Mouse (Mus musculus) kidney, postnatal 10 days (tissue): ENCODE results near the gene Fxyd1.

ENCODE experiments used
- DNase-seq: peaks from one replicate; pipeline ENCODE4 v3.0.0; 2021; ENCODE audit warnings: mixed read lengths

The Fxyd1 gene

DNA sequence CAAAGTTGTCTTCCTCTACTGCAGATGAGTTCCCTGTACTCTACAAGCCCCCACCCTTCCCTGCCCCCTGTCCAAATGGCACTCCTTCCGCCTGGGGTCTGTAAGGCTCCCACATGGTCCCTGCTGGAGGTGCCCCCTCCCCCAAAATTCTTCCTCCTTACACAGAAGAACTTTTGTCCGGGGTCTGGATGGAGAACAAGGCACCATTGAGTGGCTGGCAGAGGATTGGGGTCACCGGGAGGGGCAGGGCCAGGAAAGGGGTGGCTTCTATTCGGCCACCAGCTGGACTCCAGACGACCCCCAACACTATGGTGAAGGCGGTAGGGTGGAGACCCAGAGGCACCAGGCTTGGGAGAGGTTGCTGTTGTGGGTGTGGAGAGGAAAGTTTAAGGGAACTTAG lies 20.5 kb upstream of the Fxyd1 start:
- DNase-seq, result no peak

DNA sequence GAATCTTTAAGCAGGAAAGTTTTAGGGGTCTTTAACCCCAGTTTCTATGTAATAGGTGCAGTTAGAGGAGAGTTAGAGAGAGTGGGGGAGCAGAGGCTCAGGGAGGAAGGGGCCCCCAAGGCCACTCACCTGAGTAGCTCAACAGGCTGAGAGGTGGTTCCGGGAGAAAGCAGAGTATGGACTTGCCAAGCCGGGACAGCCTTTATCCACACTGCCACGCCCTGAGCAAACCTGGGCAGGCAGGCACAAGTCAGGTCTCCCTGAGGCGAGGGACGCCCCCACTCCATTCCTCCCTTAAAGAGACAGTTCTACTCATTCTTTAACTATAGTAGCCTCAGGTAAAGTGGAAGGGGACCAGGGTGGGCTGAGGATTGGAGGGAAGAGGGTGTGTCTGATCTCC lies 19.5 kb upstream of the Fxyd1 start, which contains the start of gene Fxyd3:
Fxyd3 (minus strand) TSS at position 213 of the 400 bp plus-strand sequence.
- no peak for DNase-seq

DNA sequence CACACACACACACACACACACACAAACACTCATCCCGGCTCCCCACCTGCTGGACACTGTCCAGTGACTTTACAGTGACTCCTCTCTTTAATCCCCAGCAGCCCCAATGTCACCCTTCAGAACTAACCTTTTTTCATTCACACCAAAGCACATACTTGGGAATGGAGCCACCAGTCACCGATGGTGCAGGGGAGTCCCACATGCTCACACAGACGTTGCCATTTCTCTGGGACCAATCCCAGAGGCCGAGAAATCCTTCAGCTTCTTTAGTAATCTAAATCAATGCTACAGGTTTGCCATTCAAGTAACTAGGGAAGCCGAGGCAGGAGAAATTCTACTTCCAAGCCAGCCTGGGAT lies 17.7 kb upstream of the Fxyd1 start:
- DNase-seq, result no peak

DNA sequence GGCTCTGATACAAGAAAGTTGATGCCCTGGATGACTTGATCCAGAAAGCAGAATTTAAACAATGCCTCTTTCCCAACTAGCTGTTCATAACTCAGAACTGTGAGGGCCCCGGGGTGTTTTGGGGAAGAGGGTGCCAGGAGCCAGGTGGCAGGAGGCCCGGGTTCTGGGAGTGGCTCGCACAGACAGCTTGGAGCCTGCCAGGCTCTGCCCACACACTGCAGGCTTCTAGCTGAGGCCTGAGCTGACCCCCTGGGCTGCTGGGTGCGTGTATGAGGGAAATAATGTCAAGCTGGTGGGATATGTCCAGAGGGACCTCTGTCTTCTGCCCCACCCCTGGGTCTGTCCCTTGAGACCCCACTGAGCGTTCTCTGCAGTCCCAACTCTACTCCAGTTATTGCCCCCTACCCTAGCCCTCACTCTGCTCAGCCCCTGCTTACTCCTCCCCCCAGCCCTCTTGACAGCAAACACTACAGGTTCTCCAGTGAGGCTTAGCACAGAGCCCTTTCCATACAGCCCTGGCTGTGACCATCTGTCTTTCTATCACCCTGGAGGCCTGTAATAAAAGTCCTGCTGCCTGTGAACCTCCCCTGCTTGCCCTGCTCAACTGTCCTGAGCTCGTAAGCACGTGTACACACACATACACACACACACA lies 17.2 kb upstream of the Fxyd1 start:
- DNase-seq, result no peak

DNA sequence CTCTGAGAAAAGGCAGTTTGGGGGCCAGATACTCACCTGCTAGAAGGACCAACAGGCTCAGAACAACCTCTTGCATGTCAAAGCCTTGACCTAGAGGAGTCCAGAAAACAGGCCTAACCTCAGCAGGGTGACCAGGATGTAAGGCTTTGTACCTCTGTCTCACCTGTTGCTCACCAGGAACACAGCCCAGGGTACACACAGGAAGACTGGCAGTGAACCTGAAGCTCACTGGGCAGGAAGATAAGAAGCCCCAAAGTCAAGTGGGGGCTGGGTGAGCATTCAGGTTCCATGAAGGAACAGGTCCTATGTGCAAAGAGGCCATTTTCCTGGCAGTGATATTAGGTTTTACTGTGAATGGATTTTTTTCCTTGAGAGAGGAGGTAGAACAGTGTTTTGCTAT lies 16.5 kb upstream of the Fxyd1 start:
- no peak for DNase-seq

DNA sequence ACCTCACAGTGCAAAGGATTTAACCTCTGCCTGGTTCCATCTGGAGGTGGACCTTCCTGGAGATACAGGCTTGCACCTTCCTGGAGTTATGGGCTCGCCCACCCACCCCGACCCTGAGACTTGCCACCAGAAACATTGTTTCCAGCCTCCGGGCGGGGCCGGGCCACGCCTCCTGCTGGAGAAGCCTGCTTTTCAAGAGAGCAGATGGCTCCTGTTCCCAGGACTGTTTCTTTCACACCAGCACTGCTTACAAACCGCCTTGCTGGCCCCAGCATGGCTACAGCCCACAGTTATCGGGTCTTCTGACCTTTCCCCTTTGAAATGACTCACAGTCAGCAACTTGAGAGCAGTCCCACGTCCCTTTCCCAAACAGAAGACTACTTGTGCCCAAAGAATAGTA lies 15.3 kb upstream of the Fxyd1 start:
- no peak for DNase-seq

DNA sequence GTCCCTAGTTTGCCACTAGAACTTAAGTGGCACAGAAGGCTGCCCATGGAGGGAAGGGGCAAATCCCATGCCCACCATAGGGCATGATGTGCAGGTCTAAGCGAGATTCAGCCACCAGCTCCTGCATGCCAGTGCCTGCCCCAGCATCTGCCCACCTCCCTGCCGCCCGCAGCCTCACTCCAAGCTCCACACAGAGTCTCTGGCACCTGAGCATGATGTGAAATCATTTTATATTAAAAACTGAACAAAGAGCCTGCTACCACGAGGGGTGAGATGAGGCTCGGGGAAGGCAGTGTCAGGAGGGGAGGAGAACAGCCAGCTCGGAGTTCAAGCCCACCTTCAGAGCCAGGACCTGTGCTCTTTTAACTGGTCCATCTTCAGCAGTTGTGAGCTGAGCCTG lies 13.3 kb upstream of the Fxyd1 start:
- DNase-seq, result no peak

DNA sequence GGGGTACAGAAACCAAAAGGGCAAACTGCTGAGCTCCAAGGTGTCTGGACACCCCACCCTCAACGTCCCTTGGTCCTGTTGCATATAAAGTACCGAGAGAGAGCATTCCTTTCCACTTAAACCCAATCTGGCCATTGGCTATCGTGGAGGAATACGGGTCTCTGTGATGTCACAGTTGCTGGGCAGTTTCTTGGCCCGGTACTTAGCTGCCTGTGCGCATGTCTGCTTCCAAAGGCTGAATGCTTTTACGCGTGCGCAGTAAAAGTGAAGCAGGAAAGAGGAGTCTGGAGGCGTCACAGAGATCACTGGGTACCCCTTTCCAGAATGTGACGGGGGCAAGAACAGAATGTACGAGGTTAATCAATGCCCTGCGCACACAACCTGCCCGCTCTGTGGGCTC lies 12.5 kb upstream of the Fxyd1 start:
- DNase-seq, result peak; percentile 55

DNA sequence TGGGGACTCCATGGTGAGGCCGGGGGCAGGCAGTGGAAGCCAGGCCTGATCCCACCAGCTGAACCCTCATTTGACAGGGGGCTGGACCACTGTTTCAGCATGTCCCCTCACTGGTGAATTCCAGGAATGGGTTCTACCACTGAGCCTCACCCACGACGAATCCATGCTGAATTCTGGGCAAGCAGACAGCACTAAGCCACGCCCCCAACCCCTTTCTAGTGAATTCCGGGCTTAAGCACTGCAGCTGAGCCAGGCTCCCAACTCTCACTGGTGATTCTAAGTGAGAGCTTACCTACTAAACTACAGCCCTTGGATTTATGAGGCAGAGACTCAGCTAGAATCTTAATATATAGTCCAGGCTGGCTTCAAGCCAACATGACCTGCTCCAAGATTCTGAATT lies 10.8 kb upstream of the Fxyd1 start:
- peak; percentile 69 for DNase-seq

DNA sequence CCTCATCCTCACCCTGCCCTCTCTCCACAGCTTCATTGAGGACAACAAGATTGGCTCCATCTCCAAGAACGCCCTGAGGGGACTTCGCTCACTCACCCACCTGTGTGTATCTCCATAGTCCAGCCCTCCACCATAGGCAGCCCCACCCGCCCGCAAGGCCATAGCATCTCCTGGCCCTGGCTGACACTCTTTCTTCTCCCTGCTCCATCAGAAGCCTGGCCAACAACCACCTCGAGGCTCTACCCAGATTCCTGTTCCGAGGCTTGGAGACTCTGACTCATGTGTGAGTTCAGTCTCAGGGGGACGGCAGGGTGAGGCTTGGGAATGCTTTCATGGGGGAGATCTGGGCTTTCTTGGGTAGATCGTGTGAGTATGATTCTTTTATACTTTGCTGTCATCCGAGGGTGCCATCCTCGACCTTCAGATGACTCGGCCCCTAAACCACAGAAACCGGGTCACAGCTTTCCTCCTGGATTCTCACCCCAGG lies 6.1 kb upstream of the Fxyd1 start:
- no peak for DNase-seq

DNA sequence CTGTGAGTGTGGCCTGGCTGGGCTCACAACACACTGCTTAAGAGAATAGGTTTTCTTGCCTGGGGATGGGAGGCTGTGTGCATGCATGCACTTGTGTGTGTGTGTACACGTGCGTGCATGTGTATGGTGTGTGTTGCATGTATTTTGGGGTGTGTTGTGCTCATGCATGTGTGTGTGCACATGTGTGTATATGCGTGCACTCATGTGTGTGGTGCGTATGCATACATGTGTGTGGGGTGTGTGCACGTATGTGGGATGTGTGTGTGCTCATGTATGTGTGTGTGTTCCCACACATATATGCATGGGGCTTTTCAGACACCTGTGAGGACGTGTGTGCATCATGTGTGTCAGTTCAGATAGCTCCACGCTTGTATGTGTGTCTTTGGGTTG lies 3.6 kb upstream of the Fxyd1 start:
- no peak for DNase-seq

DNA sequence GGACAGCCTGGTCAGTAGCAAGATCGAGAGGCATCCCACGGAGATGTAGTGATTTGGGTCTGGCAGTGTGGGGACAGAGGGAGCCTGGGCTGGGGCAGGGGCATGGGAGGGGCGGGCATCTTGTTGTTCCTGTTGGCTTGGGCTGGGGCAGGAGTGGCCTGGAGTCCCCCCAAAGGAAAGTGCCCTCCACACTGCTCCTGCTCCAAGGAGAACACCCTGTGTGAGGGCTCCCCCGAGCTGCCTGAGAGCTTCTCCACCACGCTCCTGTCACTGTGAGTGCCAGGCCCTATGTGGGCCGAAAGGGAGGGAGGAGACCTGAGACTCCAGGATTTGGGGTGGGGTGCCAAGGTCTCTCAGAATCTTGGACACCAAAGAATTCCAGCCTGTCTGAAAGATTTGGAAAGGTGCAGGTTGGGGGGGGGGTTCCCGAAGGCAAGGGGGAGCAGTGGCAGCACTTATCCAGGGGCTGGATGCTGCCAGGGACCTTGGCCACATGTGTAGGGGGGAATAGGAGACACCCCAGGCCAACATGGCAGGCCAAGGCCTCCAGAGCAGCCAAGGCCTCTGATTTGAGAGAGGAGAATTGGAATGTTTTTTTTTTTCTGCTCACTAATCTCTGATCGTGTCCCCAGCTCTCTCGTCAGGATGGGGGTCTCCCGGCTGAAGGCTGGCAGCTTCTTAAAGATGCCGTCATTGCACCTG lies 3.1 kb upstream of the Fxyd1 start:
- no peak for DNase-seq

DNA sequence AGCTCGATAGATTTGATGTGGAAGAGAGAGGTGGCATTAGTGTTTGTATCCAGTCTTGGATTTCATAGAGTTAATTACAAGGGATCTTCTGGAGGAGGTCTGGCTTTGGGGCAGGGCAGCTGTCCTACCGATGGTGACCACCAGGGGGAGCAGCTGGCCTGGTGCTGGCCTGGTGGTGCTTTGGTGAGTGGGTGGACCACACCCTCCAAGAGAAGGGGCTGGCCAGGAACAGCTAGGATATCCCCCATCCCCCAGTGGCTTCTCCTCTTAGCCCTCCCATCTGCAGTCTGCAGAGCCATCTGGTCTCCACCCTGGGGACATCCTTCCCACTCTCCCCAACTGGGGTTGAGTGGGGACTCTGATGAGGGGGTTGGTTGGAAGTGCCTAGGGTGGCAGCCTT lies 2.1 kb upstream of the Fxyd1 start, which contains the start of gene Lgi4:
Lgi4 (plus strand) TSS at position 235 of the 400 bp plus-strand sequence.
- peak; percentile 91 for DNase-seq

DNA sequence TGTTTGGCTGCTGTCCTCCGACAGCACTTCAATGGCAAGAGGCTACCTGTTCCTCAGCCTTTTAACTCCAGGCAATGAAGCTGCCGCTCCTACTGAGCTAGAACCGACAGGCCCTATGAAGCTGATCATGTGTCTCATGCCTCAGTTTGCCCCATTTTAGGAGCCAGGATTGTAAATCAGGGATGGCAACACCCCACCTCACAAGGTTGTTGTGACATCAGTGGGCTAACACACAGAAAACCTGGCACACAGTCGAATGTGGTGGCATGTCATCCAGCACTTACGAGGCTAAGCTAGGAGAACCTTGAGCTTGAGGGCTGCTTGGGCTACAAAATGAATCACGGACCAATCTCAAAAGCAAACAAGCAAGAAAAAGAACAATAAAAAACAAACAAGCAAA lies 1.2 kb upstream of the Fxyd1 start:
- DNase-seq, result no peak

DNA sequence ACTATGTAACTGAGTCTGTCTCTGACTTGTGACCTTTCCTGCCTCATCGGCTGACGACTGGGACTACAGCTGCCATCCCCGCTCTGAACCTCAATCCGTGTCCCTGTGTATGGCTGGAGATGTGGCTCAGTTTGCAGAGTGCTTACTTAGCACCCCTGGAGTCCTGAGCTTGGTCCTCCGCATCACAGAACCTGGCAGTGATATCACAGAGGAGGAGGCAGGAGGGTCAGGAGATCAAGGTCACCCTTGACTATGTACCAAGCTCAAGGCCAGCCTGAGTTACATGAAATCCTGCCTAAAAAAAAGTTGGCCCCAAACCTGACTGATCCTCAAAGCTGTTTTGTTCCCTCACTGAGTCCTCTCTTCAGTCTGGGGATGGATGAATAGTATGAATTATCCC lies 731 bp upstream of the Fxyd1 start:
- no peak for DNase-seq

DNA sequence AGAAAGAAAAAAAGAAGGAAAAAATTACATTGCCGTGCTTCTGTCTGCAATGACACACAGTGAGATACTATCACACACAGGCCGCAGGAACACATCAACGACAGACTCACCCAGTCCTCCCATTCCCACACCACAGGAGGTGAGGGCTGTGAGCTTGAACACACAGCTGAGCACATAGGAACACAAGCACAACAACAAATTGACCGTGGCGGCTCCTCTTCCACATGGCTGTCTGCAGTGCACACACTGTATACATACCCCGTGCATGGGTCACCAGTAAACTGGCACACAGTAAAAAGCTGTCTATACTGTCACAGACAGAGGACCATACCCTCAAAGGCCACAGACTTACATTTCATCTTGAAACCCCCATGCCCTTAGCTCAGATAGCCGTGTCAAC lies 551 bp downstream of the Fxyd1 start:
- DNase-seq, result no peak

DNA sequence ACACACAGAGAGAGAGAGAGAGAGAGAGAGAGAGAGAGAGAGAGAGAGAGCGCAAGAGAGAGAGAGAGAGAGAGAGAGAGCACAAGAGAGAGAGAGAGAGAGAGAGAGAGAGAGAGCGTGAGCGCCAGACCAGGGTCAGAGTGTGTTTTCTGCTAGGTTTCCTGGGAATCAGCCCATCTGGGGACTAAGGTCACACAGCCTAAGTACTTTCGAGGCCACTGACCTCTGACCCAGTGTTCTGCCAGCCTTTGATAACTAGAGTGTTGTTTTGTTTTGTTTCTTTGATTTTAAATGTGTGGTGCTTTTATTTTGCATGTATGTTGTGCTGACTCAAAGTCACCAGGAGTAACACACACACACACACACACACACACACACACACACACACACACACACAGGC lies 1.1 kb downstream of the Fxyd1 start:
- peak; percentile 40 for DNase-seq

DNA sequence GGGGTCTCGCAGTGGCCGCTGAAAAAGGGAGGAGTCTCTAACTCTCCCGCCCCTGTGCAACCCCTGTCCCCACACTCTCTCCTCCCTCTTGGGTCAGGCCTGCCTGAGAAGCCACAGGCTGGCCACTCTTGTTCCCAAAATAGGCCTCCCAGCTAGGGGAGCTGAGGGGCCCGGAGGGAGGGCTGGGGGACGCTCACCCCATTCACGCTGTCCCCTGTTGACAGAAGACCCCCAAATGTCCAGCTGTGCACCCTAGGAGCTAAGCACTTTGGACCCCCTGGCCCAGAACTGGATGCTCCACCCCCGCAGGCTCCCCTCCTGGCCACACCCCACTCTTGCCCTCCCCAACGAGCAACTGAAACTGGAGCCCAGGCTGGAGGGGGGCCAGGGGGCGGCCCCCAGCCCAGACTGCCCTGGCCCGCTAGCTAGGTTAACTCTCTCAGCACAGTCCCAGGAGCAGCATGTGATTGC lies 1.6 kb downstream of the Fxyd1 start:
- peak; percentile 89 for DNase-seq

DNA sequence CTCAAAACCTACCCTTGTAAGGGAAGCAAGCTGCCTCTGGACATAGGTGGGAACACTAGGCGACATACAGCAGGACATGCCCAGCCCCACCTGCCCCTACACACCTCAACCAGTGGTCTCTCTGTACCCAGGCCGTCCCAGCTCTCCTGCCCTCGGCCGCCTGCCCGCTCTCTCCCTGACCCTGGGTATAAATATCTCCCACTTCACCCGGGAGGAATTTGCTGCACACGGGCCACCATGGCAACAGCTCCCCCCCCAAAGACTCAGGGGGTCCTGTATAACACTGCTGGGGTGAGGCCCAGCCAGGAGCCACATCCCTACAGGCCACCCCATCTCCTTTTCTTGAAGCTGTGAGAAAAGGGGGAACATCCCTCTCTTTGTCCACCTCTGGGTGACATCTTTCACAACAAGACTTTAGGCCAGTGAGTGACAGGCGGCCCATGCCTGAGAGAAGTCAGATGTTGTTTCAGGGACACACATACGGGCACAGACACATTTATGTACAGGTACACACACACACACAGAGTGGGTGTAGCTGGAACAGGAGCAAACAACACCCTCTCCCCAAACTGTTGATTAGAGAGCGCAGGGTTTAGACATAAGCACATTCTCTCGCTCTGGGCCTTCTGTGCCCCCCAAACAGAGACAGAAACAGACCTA lies 2.2 kb downstream of the Fxyd1 start:
- no peak for DNase-seq

DNA sequence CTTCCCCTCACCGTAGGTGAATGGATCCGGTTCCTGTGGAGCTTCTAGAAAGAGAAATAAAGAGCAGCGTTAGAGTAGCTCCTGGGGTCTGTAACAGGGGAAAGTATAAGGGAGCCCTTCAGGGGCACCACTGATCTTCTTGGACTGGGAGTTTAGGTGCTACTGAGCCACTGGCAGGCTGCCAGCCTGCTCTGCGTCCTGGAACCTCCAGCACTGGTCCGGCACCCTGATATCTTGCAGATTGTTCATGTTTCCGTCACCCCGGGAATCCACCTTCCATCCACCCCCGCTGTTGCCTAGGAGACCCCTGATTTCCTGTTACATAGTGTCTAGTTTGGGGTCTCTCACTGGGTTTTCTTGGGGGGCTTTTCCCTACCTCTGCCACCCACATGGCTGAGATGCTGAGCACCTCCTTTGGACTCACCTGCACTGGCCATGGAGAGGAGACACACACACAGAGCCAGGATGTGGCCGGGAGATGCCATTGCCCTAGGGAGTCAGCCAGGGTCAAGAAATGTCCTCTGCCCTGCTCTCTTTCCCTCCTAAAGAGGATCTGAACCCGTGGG lies 3.0 kb downstream of the Fxyd1 start:
- no peak for DNase-seq

DNA sequence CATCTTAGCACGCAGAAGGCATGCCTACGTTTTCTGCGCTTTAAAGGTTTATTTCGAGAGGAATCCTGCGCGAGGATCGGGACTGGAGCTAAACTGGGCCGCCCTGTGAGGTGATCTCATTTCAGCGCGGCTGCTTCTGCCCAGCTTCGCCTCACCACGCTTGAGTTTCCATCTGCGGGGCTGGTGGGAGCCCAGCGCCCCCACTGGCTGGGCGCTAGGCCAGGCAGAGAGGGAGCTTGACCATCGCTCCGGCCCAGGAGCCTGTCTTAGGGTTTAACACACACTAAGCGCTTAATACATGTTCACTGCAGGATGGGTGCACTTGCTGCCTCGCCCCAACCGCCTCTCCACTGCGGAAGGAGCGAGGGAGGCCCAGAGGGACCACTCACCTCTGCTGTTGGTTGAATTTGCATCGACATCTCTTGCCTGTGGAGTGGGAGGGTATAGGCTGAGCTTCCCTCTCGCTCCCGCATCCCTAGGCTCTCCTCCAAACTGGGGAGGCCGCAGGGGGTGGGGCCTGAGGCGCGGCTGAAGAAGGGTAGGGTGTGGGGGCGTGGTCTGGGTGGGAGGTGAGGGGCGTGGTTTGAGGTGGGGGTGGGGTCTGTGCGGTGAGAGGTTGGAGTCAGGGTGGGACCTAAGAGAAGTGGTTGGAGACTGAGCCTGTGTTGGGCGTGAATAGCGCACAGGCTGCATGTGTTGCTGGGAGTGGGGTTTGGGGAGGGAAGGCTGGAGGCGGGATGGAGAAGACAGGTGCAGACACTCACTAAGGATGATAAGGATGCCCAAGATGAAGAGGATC lies 4.2 kb downstream of the Fxyd1 start:
- DNase-seq, result peak; percentile 60

DNA sequence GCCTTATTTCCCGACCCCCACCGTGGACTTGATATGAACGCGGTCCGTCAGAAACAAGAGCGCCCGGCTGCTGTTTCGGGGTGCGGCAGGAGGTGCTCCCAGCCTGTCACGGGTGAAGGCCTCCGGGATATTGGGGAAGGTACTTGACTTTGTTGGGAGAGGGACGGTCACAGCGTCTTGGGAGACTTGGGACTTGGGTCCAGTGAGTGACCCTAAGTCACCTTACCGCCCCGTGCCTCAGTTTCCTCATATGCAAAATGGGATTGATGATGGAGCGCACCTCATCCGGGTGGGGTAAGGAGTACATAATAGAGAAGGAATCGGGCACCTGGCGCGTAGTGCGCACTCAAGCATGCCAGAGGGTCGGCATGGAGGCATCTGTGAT lies 4.8 kb downstream of the Fxyd1 start:
- no peak for DNase-seq
